Mouse (Mus musculus): ENCODE data around the gene Gpr174. TPM values are rescaled to one million over a fixed set of nuclear protein-coding genes. Genes with fewer than 3 reads are reported as not detected.

Gene Gpr174
- polyA plus RNA-seq, 1 experiment from 2014 or later = not detected

Other genes with a start within 250 kb of the Gpr174 start
- gene P2ry10, start 167.4 kb upstream of the Gpr174 start, polyA plus RNA-seq (2014; fragmentation: Nextera tagmentation; extraction: Ambion mirVana) = not detected in 2 replicates
- gene P2ry10b, start 107.0 kb upstream of the Gpr174 start, polyA plus RNA-seq (2014; fragmentation: Nextera tagmentation; extraction: Ambion mirVana) = 0.19 and 0.31 TPM in 2 replicates
- 74.8 and 174 TPM in 2 replicates for gene Itm2a, start 147.5 kb downstream of the Gpr174 start, polyA plus RNA-seq (2014; fragmentation: Nextera tagmentation; extraction: Ambion mirVana)

All from neural tube, embryonic 14.5 days (tissue).